Mouse (Mus musculus) retina, postnatal 7 days (tissue): ENCODE results near the gene Ero1l.

ENCODE experiments used
- DNase-seq: peaks from one replicate; pipeline ENCODE4 v3.0.0-alpha.2; 2012; ENCODE audit warnings: low read depth, low spot score

The Ero1l gene

GRCm38 (mm10) chr14:45305852-45306251 lies 12.7 kb downstream of the Ero1l start:
- DNase-seq = no peak

- no peak for DNase-seq
Observed at GRCm38 (mm10) chr14:45304389-45304788, 14.2 kb downstream of the Ero1l start.

- DNase-seq = no peak
Observed at GRCm38 (mm10) chr14:45303939-45304338, 14.6 kb downstream of the Ero1l start.

- DNase-seq = no peak
Observed at GRCm38 (mm10) chr14:45291608-45292007, 27.0 kb downstream of the Ero1l start.

- DNase-seq = no peak
Observed at GRCm38 (mm10) chr14:45282066-45282465, 36.5 kb downstream of the Ero1l start.

GRCm38 (mm10) chr14:45275816-45276215 lies 42.8 kb downstream of the Ero1l start:
- no peak for DNase-seq

- no peak for DNase-seq
Observed at GRCm38 (mm10) chr14:45263831-45264592, 54.6 kb downstream of the Ero1l start.

GRCm38 (mm10) chr14:45251548-45252076 lies 67.0 kb downstream of the Ero1l start:
- DNase-seq = no peak

GRCm38 (mm10) chr14:45241613-45242012 lies 77.0 kb downstream of the Ero1l start:
- no peak for DNase-seq

- no peak for DNase-seq
Observed at GRCm38 (mm10) chr14:45239042-45239441, 79.5 kb downstream of the Ero1l start.
